Mouse (Mus musculus) lung, adult 10 weeks (tissue): Measurements from ENCODE around the gene Carnmt1. TPM values are rescaled to one million over a fixed set of nuclear protein-coding genes. Genes with fewer than 3 reads are reported as not detected.

Experiments
- polyA plus RNA-seq: library from polyadenylated mRNA; stranded (reverse); fragments of 350-450 nt; fragmentation: Illumina TruSeq; extraction: RNeasy Lipid Tissue Mini Kit (QIAGEN cat#74804); gene quantifications from one replicate; pipeline ENCODE4 v1.2.3, GENCODE M21; 2014; ENCODE audit warnings: low read depth, low replicate concordance; ENCODE audit not compliant: insufficient read depth

Gene Carnmt1
- 10.4 TPM for polyA plus RNA-seq

GRCm38 (mm10) chr19:18670608-18671007, at the start of gene Carnmt1:
Gene Carnmt1 (plus strand): TSS chr19:18670764.

GRCm38 (mm10) chr19:18631644-18632219, 38.8 kb upstream of the Carnmt1 start, which contains the start of the genes Ostf1 and Nmrk1:
Gene Ostf1 (minus strand): TSS chr19:18631823.
Gene Nmrk1 (plus strand): TSS chr19:18631950.

GRCm38 (mm10) chr19:18712866-18713300, 42.3 kb downstream of the Carnmt1 start, which contains the start of gene D030056L22Rik:
Gene D030056L22Rik (plus strand): TSS chr19:18713193.

GRCm38 (mm10) chr19:18749598-18750339, 79.2 kb downstream of the Carnmt1 start, which contains the start of gene Trpm6:
Gene Trpm6 (plus strand): TSS chr19:18749983.

Other genes with a start within 250 kb of the Carnmt1 start
- 152 TPM for gene Ostf1, start 38.9 kb upstream of the Carnmt1 start, polyA plus RNA-seq
- 4.1 TPM for gene Nmrk1, start 38.8 kb upstream of the Carnmt1 start, polyA plus RNA-seq
- 21.4 TPM for gene D030056L22Rik, start 42.4 kb downstream of the Carnmt1 start, polyA plus RNA-seq
- gene Trpm6, start 79.2 kb downstream of the Carnmt1 start, polyA plus RNA-seq: 4.8 TPM